Comparison of ENCODE assay signal across 11 mouse cellular contexts in the genomic region with DNA sequence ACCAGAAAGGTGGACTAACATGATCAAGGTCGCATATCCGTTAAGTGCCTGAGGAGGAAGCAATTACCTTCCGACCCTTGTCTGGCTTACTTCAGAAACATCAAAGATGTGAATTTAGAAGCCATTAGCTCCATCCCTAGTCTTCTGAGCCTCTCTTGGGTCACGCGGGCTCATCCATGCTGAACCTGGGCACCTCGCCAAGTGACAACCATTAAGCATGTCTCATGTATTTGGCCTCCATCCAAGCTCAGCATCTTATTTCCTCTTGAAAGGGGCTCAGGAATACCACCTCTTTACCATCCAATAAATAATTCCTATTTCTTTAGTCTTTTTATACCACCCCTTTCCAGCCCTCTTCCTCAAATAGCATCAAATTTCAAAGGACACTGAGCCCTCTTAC. TPM values are rescaled to one million over a fixed set of nuclear protein-coding genes. Genes with fewer than 3 reads are reported as not detected.
DNase-seq lines count a peak whose midpoint lies in the region; ATAC-seq and TF ChIP-seq lines count a peak whose summit lies in the region.
"Had no signal": no experiment of that assay in that cellular context is flagged by ENCODE, and none has a peak within 500 bp of the region (broad histone marks: within the 10 kb centered on the region; RNA-seq: fewer than 3 reads in every experiment).

No protein-coding gene starts in this region.

- H3K27me3 ChIP-seq in limb, embryonic 14.5 days (ENCODE audit: control insufficient read depth, insufficient read depth, low read length) = no peaks in the 10 kb centered on the region
- no peaks in the 10 kb centered on the region for H3K27me3 ChIP-seq in limb, embryonic 10.5 days (ENCODE audit: low read depth, poor library complexity, severe bottlenecking)
- peaks cover 6% of the 10 kb centered on the region for H3K27me3 ChIP-seq in C2C12 (ENCODE audit: control insufficient read depth, insufficient read depth, insufficient read length)
- H3K27me3 ChIP-seq: hindbrain, embryonic 15.5 days had no signal

- ATAC-seq in limb, embryonic 14.5 days (ENCODE audit: low FRiP score, low read depth) = no peak
- ATAC-seq in activated CD4-positive, CD25-positive, alpha-beta regulatory T cell, adult 4 months = no peak

- H3K9me3 ChIP-seq in limb, embryonic 14.5 days (ENCODE audit: control insufficient read depth, low read length) = no peaks in the 10 kb centered on the region
- no peaks in the 10 kb centered on the region for H3K9me3 ChIP-seq in limb, embryonic 10.5 days (replicated peaks)
- H3K9me3 ChIP-seq: hindbrain, embryonic 15.5 days had no signal

- no peak overlapping the region for H3K27ac ChIP-seq in limb, embryonic 14.5 days (replicated peaks; ENCODE audit: low read depth, low read length)
- no peak overlapping the region for H3K27ac ChIP-seq in limb, embryonic 10.5 days
- H3K27ac ChIP-seq: hindbrain, embryonic 15.5 days had no signal

- H3K4me1 ChIP-seq in limb, embryonic 14.5 days (ENCODE audit: control insufficient read depth, insufficient read depth, low read length) = peaks cover 14% of the 10 kb centered on the region
- H3K4me1 ChIP-seq in limb, embryonic 10.5 days = peaks cover 20% of the 10 kb centered on the region

- peak; percentile 50 to 75 for DNase-seq in cerebellum, postnatal 14 days
- no peak for DNase-seq in cerebellum, adult 9-10 months
- peak; percentile 30 for DNase-seq in limb, embryonic 14.5 days (ENCODE audit: low spot score)
- no peak for DNase-seq in limb, embryonic 10.5 days (ENCODE audit: low spot score)
- DNase-seq in brain, embryonic 14.5 days (ENCODE audit: low read depth) = peak; percentile 87
- DNase-seq in urinary bladder, postnatal 25 days (ENCODE audit: low spot score) = no peak
- DNase-seq: B cell, adult 2 months; cerebellum, adult 9-11 months had no signal

- TF ChIP-seq POLR2A in limb, embryonic 14.5 days (IDR thresholded peaks at IDR 0.05; ENCODE audit: borderline replicate concordance, extremely low read depth, insufficient read depth, insufficient read length) = no peak
- TF ChIP-seq POLR2A in brain, embryonic 14.5 days (IDR thresholded peaks at IDR 0.05; ENCODE audit: borderline replicate concordance, extremely low read depth, insufficient read depth, insufficient read length, poor library complexity, severe bottlenecking) = no peak

- no peak overlapping the region for H3ac ChIP-seq in C2C12 (ENCODE audit: control insufficient read depth, insufficient read length, low read depth)

- H3K4me3 ChIP-seq in limb, embryonic 14.5 days (replicated peaks; ENCODE audit: low read length) = no peak overlapping the region
- no peak overlapping the region for H3K4me3 ChIP-seq in limb, embryonic 10.5 days
- no peak overlapping the region for H3K4me3 ChIP-seq in C2C12 (ENCODE audit: insufficient read depth, poor library complexity, severe bottlenecking)
- H3K4me3 ChIP-seq: hindbrain, embryonic 15.5 days had no signal

- no peak overlapping the region for H3K9ac ChIP-seq in limb, embryonic 14.5 days (ENCODE audit: low read depth, low read length, severe bottlenecking)
- H3K9ac ChIP-seq: hindbrain, embryonic 15.5 days had no signal

- TF ChIP-seq CTCF in C2C12 (IDR thresholded peaks at IDR 0.05; ENCODE audit: control insufficient read depth, insufficient read depth, insufficient read length) = no peak
- no peak for TF ChIP-seq CTCF in brain, embryonic 14.5 days (IDR thresholded peaks at IDR 0.05; ENCODE audit: borderline replicate concordance, extremely low read depth, insufficient read depth, insufficient read length)

- peaks cover 15% of the 10 kb centered on the region for H3K79me2 ChIP-seq in C2C12 (ENCODE audit: control insufficient read depth, insufficient read depth)

- peaks cover 10% of the 10 kb centered on the region for H3K79me3 ChIP-seq in C2C12 (ENCODE audit: low read depth)

- WGBS in limb, embryonic 14.5 days = 35% methylated on average over 6 of the region's 6 CpGs
- 60% methylated on average over 6 of the region's 6 CpGs for WGBS in limb, embryonic 10.5 days

- no peaks in the 10 kb centered on the region for H3K36me3 ChIP-seq in limb, embryonic 14.5 days (ENCODE audit: control insufficient read depth, insufficient read depth, low read length)
- H3K36me3 ChIP-seq in limb, embryonic 10.5 days = no peaks in the 10 kb centered on the region
- no peaks in the 10 kb centered on the region for H3K36me3 ChIP-seq in C2C12 (ENCODE audit: control insufficient read depth, insufficient read depth)
- H3K36me3 ChIP-seq: hindbrain, embryonic 15.5 days had no signal

- H3K4me2 ChIP-seq in limb, embryonic 14.5 days (replicated peaks; ENCODE audit: low read depth, low read length, severe bottlenecking) = no peak overlapping the region
- H3K4me2 ChIP-seq: hindbrain, embryonic 15.5 days had no signal

TF ChIP-seq in C2C12, 6 proteins besides CTCF, POLR2A, EP300 and RAD21:
- TF ChIP-seq USF1 (IDR thresholded peaks at IDR 0.05; ENCODE audit: low read depth) (peak; percentile 42), MAX (IDR thresholded peaks at IDR 0.05) (no peak)

RNA-seq across cellular contexts. Expression of gene Kif3b, which starts 3.4 kb away (rescaled TPM):
- polyA plus RNA-seq in limb, embryonic 14.5 days (2012; rRNA removed) = 10.6 and 11.5 TPM in 2 replicates
- 4.7 and 6.2 TPM in 2 replicates for polyA plus RNA-seq in limb, embryonic 14.5 days (2014; fragmentation: Nextera tagmentation; extraction: Ambion mirVana)
- polyA plus RNA-seq in limb, embryonic 10.5 days (2016; fragmentation: Nextera tagmentation; extraction: Ambion mirVana) = 4.8 and 5.4 TPM in 2 replicates
- 8.6 TPM for polyA plus RNA-seq in C2C12 (2012; fragmentation: generic; extraction: Trizol)
- polyA plus RNA-seq in brain, embryonic 14.5 days (2012; rRNA removed) = 28.0 and 35.8 TPM in 2 replicates
- 10 to 100 TPM in 1 of 2 experiments, 1 to 10 TPM in 1; 9.4 to 11.1 TPM for polyA plus RNA-seq in activated CD4-positive, CD25-positive, alpha-beta regulatory T cell, adult 4 months (2017; shearing (Covaris generic))

RNA-seq across cellular contexts. Expression of gene Pofut1, which starts 46.5 kb away (rescaled TPM):
- polyA plus RNA-seq in limb, embryonic 14.5 days (2012; rRNA removed) = 41.7 and 50.3 TPM in 2 replicates
- 12.1 and 12.4 TPM in 2 replicates for polyA plus RNA-seq in limb, embryonic 14.5 days (2014; fragmentation: Nextera tagmentation; extraction: Ambion mirVana)
- polyA plus RNA-seq in limb, embryonic 10.5 days (2016; fragmentation: Nextera tagmentation; extraction: Ambion mirVana) = 5.9 and 6.1 TPM in 2 replicates
- polyA plus RNA-seq in C2C12 (2012; fragmentation: generic; extraction: Trizol) = 14.3 TPM
- 26.4 and 27.1 TPM in 2 replicates for polyA plus RNA-seq in brain, embryonic 14.5 days (2012; rRNA removed)
- 1 to 10 TPM; 8.8 to 9.4 TPM for polyA plus RNA-seq in activated CD4-positive, CD25-positive, alpha-beta regulatory T cell, adult 4 months (2017; shearing (Covaris generic))

RNA-seq across cellular contexts. Expression of gene Plagl2, which starts 46.6 kb away (rescaled TPM):
- polyA plus RNA-seq in limb, embryonic 14.5 days (2012; rRNA removed) = 17.8 and 20.3 TPM in 2 replicates
- polyA plus RNA-seq in limb, embryonic 14.5 days (2014; fragmentation: Nextera tagmentation; extraction: Ambion mirVana) = 20.2 and 20.8 TPM in 2 replicates
- polyA plus RNA-seq in limb, embryonic 10.5 days (2016; fragmentation: Nextera tagmentation; extraction: Ambion mirVana) = 24.6 and 27.3 TPM in 2 replicates
- 4.5 TPM for polyA plus RNA-seq in C2C12 (2012; fragmentation: generic; extraction: Trizol)
- 8.7 and 14.5 TPM in 2 replicates for polyA plus RNA-seq in brain, embryonic 14.5 days (2012; rRNA removed)
- 10 to 100 TPM; 20.9 to 26.3 TPM for polyA plus RNA-seq in activated CD4-positive, CD25-positive, alpha-beta regulatory T cell, adult 4 months (2017; shearing (Covaris generic))

RNA-seq across cellular contexts. Expression of gene Asxl1, which starts 57.8 kb away (rescaled TPM):
- 28.5 and 29.7 TPM in 2 replicates for polyA plus RNA-seq in limb, embryonic 14.5 days (2012; rRNA removed)
- 19.4 and 20.6 TPM in 2 replicates for polyA plus RNA-seq in limb, embryonic 14.5 days (2014; fragmentation: Nextera tagmentation; extraction: Ambion mirVana)
- 17.0 and 17.2 TPM in 2 replicates for polyA plus RNA-seq in limb, embryonic 10.5 days (2016; fragmentation: Nextera tagmentation; extraction: Ambion mirVana)
- polyA plus RNA-seq in C2C12 (2012; fragmentation: generic; extraction: Trizol) = 15.2 TPM
- 27.1 and 37.0 TPM in 2 replicates for polyA plus RNA-seq in brain, embryonic 14.5 days (2012; rRNA removed)
- polyA plus RNA-seq in activated CD4-positive, CD25-positive, alpha-beta regulatory T cell, adult 4 months (2017; shearing (Covaris generic)) = 10 to 100 TPM; 13.9 to 20.4 TPM

Comparison
In these comparisons a context has a peak if more than half of its experiments do, and no peak if none do; other contexts are left out.
1. DNase-seq: peak in cerebellum, postnatal 14 days (2 of 2), limb, embryonic 14.5 days (single experiment) and brain, embryonic 14.5 days (single experiment); none in cerebellum, adult 9-10 months (single experiment), limb, embryonic 10.5 days (single experiment) and urinary bladder, postnatal 25 days (single experiment).